Mouse (Mus musculus): Measurements from ENCODE around the gene Gm20605. TPM values are rescaled to one million over a fixed set of nuclear protein-coding genes. Genes with fewer than 3 reads are reported as not detected.

Gene Gm20605
- polyA plus RNA-seq, 1 experiment from 2014 or later: 2.6 TPM

DNA sequence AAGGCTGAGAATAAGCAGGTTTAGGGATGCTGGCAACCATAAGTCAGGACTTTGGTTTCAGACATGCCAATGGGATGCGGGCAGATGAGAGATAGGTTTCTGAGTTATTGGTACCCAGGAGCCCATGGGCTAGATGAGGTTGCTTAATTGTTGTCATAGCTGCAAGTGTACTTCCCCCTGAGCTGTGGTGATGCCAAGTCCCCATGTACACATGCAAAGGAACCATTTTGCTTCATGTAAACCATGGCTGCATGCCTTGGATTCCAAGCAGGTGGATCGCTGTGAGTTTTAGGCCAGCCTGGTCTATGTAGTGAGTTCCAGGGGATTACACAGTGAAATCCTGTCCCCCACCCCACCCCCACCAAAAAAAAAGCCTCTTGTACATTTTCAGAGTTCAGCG, 56.7 kb downstream of the Gm20605 start:
- no peaks in the 10 kb centered on the region for H3K9me3 ChIP-seq (ENCODE audit: low read length)
- peak overlapping the region; percentile 94 for H3K4me2 ChIP-seq (ENCODE audit: low read depth, low read length)
- DNase-seq (no peak), ATAC-seq (no peak)
- H3K36me3 ChIP-seq (replicated peaks; ENCODE audit: insufficient read depth, low read length): peaks cover 19% of the 10 kb centered on the region
- H3K4me3 ChIP-seq (ENCODE audit: low read depth, low read length): 0 out of 2 replicates have a peak overlapping the region, but pooled peaks have one; percentile 7
- WGBS (ENCODE audit: insufficient replicate concordance): 53% methylated on average over 3 of the region's 3 CpGs
- H3K27ac ChIP-seq (ENCODE audit: low read depth): peak overlapping the region; percentile 89
- peaks cover 42% of the 10 kb centered on the region for H3K4me1 ChIP-seq (ENCODE audit: insufficient read depth)
- no peaks in the 10 kb centered on the region for H3K27me3 ChIP-seq (ENCODE audit: insufficient read depth, low read length)
- TF ChIP-seq CTCF (IDR thresholded peaks at IDR 0.05; ENCODE audit: low read depth): no peak
- H3K9ac ChIP-seq (replicated peaks): peak overlapping the region; percentile 48

- peak overlapping the region; percentile 94 for H3K4me2 ChIP-seq (ENCODE audit: low read depth, low read length)
- H3K4me3 ChIP-seq (ENCODE audit: low read depth, low read length): peak overlapping the region; percentile 13
- H3K9ac ChIP-seq (replicated peaks): peak overlapping the region; percentile 61
- ATAC-seq: peak; percentile 77
- peak; percentile 73 for DNase-seq
- peak; percentile 95 for TF ChIP-seq EP300 (IDR thresholded peaks at IDR 0.05; ENCODE audit: low read depth)
- TF ChIP-seq CTCF (IDR thresholded peaks at IDR 0.05; ENCODE audit: low read depth): peak; percentile 52
- peak overlapping the region; percentile 89 for H3K27ac ChIP-seq (ENCODE audit: low read depth)
- H3K4me1 ChIP-seq (ENCODE audit: insufficient read depth): peaks cover 41% of the 10 kb centered on the region
- no peaks in the 10 kb centered on the region for H3K9me3 ChIP-seq (ENCODE audit: low read length)
- H3K36me3 ChIP-seq (replicated peaks; ENCODE audit: insufficient read depth, low read length): peaks cover 13% of the 10 kb centered on the region; the same call in 1 of the 2 replicates
- 43% methylated on average over 6 of the region's 6 CpGs for WGBS (ENCODE audit: insufficient replicate concordance)
- no peaks in the 10 kb centered on the region for H3K27me3 ChIP-seq (ENCODE audit: insufficient read depth, low read length)
These were observed 57.3 kb downstream of the Gm20605 start for GRCm38 (mm10) chr5:137686127-137686790.

- H3K4me1 ChIP-seq (ENCODE audit: insufficient read depth): peaks cover 22% of the 10 kb centered on the region
- H3K4me3 ChIP-seq (ENCODE audit: low read depth, low read length): no peak overlapping the region
- no peak overlapping the region for H3K9ac ChIP-seq (replicated peaks)
- H3K27me3 ChIP-seq (ENCODE audit: insufficient read depth, low read length): no peaks in the 10 kb centered on the region
- H3K4me2 ChIP-seq (ENCODE audit: low read depth, low read length): no peak overlapping the region
- DNase-seq (no peak), ATAC-seq (no peak)
- 78% methylated on average over 3 of the region's 3 CpGs for WGBS (ENCODE audit: insufficient replicate concordance)
- H3K27ac ChIP-seq (ENCODE audit: low read depth): peak overlapping the region; percentile 22; the same call in 1 of the 2 replicates
- no peak for TF ChIP-seq CTCF (IDR thresholded peaks at IDR 0.05; ENCODE audit: low read depth)
- TF ChIP-seq EP300 (IDR thresholded peaks at IDR 0.05; ENCODE audit: low read depth): no peak
- no peaks in the 10 kb centered on the region for H3K36me3 ChIP-seq (replicated peaks; ENCODE audit: insufficient read depth, low read length)
- no peaks in the 10 kb centered on the region for H3K9me3 ChIP-seq (ENCODE audit: low read length)
These were observed 61.0 kb downstream of the Gm20605 start for GRCm38 (mm10) chr5:137689974-137690373.

GRCm38 (mm10) chr5:137690531-137690930, 61.6 kb downstream of the Gm20605 start:
- ATAC-seq (no peak), DNase-seq (no peak)
- H3K4me3 ChIP-seq (ENCODE audit: low read depth, low read length): no peak overlapping the region
- no peaks in the 10 kb centered on the region for H3K36me3 ChIP-seq (replicated peaks; ENCODE audit: insufficient read depth, low read length)
- no peak overlapping the region for H3K9ac ChIP-seq (replicated peaks)
- 59% methylated on average over 9 of the region's 9 CpGs for WGBS (ENCODE audit: insufficient replicate concordance)
- H3K4me2 ChIP-seq (ENCODE audit: low read depth, low read length): no peak overlapping the region
- H3K27me3 ChIP-seq (ENCODE audit: insufficient read depth, low read length): no peaks in the 10 kb centered on the region
- H3K9me3 ChIP-seq (ENCODE audit: low read length): no peaks in the 10 kb centered on the region
- TF ChIP-seq CTCF (IDR thresholded peaks at IDR 0.05; ENCODE audit: low read depth) (no peak), EP300 (IDR thresholded peaks at IDR 0.05; ENCODE audit: low read depth) (no peak)
- no peak overlapping the region for H3K27ac ChIP-seq (ENCODE audit: low read depth)
- peaks cover 20% of the 10 kb centered on the region for H3K4me1 ChIP-seq (ENCODE audit: insufficient read depth)

GRCm38 (mm10) chr5:137691881-137692280, 62.9 kb downstream of the Gm20605 start:
- ATAC-seq: no peak

More at GRCm38 (mm10) chr5:137691881-137692280, 62.9 kb downstream of the Gm20605 start:
- H3K36me3 ChIP-seq (replicated peaks; ENCODE audit: insufficient read depth, low read length): no peaks in the 10 kb centered on the region
- no peak overlapping the region for H3K9ac ChIP-seq (replicated peaks)
- WGBS (ENCODE audit: insufficient replicate concordance): 31% methylated on average over 1 of the region's 1 CpGs
- H3K4me1 ChIP-seq (ENCODE audit: insufficient read depth): peaks cover 18% of the 10 kb centered on the region
- no peak overlapping the region for H3K4me2 ChIP-seq (ENCODE audit: low read depth, low read length)
- TF ChIP-seq EP300 (IDR thresholded peaks at IDR 0.05; ENCODE audit: low read depth) (no peak), CTCF (IDR thresholded peaks at IDR 0.05; ENCODE audit: low read depth) (no peak)
- no peaks in the 10 kb centered on the region for H3K9me3 ChIP-seq (ENCODE audit: low read length)
- H3K27ac ChIP-seq (ENCODE audit: low read depth): no peak overlapping the region
- no peak overlapping the region for H3K4me3 ChIP-seq (ENCODE audit: low read depth, low read length)
- no peaks in the 10 kb centered on the region for H3K27me3 ChIP-seq (ENCODE audit: insufficient read depth, low read length)
- no peak for DNase-seq

Other genes starting within 250 kb of the Gm20605 start
- gene Zan, start 152.1 kb upstream of the Gm20605 start, polyA plus RNA-seq (2015; fragmentation: Nextera tagmentation; extraction: Ambion mirVana): 0.01 and 0.06 TPM in 2 replicates
- gene Pop7, start 126.7 kb upstream of the Gm20605 start, polyA plus RNA-seq (2015; fragmentation: Nextera tagmentation; extraction: Ambion mirVana): 27.5 and 27.7 TPM in 2 replicates
- 2.8 and 4.0 TPM in 2 replicates for gene Gigyf1, start 110.6 kb upstream of the Gm20605 start, polyA plus RNA-seq (2015; fragmentation: Nextera tagmentation; extraction: Ambion mirVana)
- gene Epo, start 95.9 kb upstream of the Gm20605 start, polyA plus RNA-seq (2015; fragmentation: Nextera tagmentation; extraction: Ambion mirVana): 0.13 and 0.26 TPM in 2 replicates
- 165 and 177 TPM in 2 replicates for gene Gnb2, start 95.7 kb upstream of the Gm20605 start, polyA plus RNA-seq (2015; fragmentation: Nextera tagmentation; extraction: Ambion mirVana)
- gene Actl6b, start 75.7 kb upstream of the Gm20605 start, polyA plus RNA-seq (2015; fragmentation: Nextera tagmentation; extraction: Ambion mirVana): not detected in 2 replicates
- 148 and 157 TPM in 2 replicates for gene Tfr2, start 59.3 kb upstream of the Gm20605 start, polyA plus RNA-seq (2015; fragmentation: Nextera tagmentation; extraction: Ambion mirVana)
- 26.2 and 28.3 TPM in 2 replicates for gene Mospd3, start 28.1 kb upstream of the Gm20605 start, polyA plus RNA-seq (2015; fragmentation: Nextera tagmentation; extraction: Ambion mirVana)
- 12.9 and 14.7 TPM in 2 replicates for gene Pcolce, start 15.4 kb upstream of the Gm20605 start, polyA plus RNA-seq (2015; fragmentation: Nextera tagmentation; extraction: Ambion mirVana)
- not detected in 2 replicates for gene Fbxo24, start 173 bp upstream of the Gm20605 start, polyA plus RNA-seq (2015; fragmentation: Nextera tagmentation; extraction: Ambion mirVana)
- 24.1 and 24.3 TPM in 2 replicates for gene Lrch4, start 54 bp upstream of the Gm20605 start, polyA plus RNA-seq (2015; fragmentation: Nextera tagmentation; extraction: Ambion mirVana)
- gene Sap25, start 12.2 kb downstream of the Gm20605 start, polyA plus RNA-seq (2015; fragmentation: Nextera tagmentation; extraction: Ambion mirVana): 3.4 and 4.0 TPM in 2 replicates
- 0.11 TPM in 1 of 2 replicates, not detected in the other for gene Irs3, start 16.5 kb downstream of the Gm20605 start, polyA plus RNA-seq (2015; fragmentation: Nextera tagmentation; extraction: Ambion mirVana)
- gene Agfg2, start 55.6 kb downstream of the Gm20605 start, polyA plus RNA-seq (2015; fragmentation: Nextera tagmentation; extraction: Ambion mirVana): 29.5 and 34.1 TPM in 2 replicates
- 0.11 and 0.18 TPM in 2 replicates for gene Nyap1, start 112.4 kb downstream of the Gm20605 start, polyA plus RNA-seq (2015; fragmentation: Nextera tagmentation; extraction: Ambion mirVana)
- gene Tsc22d4, start 116.6 kb downstream of the Gm20605 start, polyA plus RNA-seq (2015; fragmentation: Nextera tagmentation; extraction: Ambion mirVana): 65.3 and 65.9 TPM in 2 replicates
- 13.4 and 18.1 TPM in 2 replicates for gene Ppp1r35, start 149.7 kb downstream of the Gm20605 start, polyA plus RNA-seq (2015; fragmentation: Nextera tagmentation; extraction: Ambion mirVana)
- 4.7 and 5.0 TPM in 2 replicates for gene Mepce, start 158.5 kb downstream of the Gm20605 start, polyA plus RNA-seq (2015; fragmentation: Nextera tagmentation; extraction: Ambion mirVana)
- gene Zcwpw1, start 158.6 kb downstream of the Gm20605 start, polyA plus RNA-seq (2015; fragmentation: Nextera tagmentation; extraction: Ambion mirVana): 1.5 and 1.9 TPM in 2 replicates
- 8.7 and 12.1 TPM in 2 replicates for gene Pilra, start 207.1 kb downstream of the Gm20605 start, polyA plus RNA-seq (2015; fragmentation: Nextera tagmentation; extraction: Ambion mirVana)
- gene Pilrb1, start 228.9 kb downstream of the Gm20605 start, polyA plus RNA-seq (2015; fragmentation: Nextera tagmentation; extraction: Ambion mirVana): 11.7 and 11.9 TPM in 2 replicates
- 11.6 and 13.2 TPM in 2 replicates for gene Pilrb2, start 242.6 kb downstream of the Gm20605 start, polyA plus RNA-seq (2015; fragmentation: Nextera tagmentation; extraction: Ambion mirVana)

All from liver, postnatal 0 days (tissue).